Mouse (Mus musculus) testis, adult 2 months (tissue): ENCODE measurements at regions not wholly inside any gene's neighbourhood (a gene's known extent, or its start where the extent isn't known, plus 50 kb on each side); places are given as distances from the start of the nearest gene placed in this dataset.

Source experiments
- H3K27ac ChIP-seq: fragments of 200-500 bp; 2 replicates; pipeline ENCODE4 v1.5.1; 2012; ENCODE audit warnings: low read depth, low read length; ENCODE audit not compliant: control insufficient read depth, insufficient read depth
- H3K27me3 ChIP-seq: fragments of 200-500 bp; 2 replicates; pipeline ENCODE4 v1.6.1; 2012; ENCODE audit warnings: mild to moderate bottlenecking, low read length, moderate library complexity; ENCODE audit not compliant: control insufficient read depth, insufficient read depth
- H3K36me3 ChIP-seq: fragments of 200-500 bp; 2 replicates; pipeline ENCODE4 v1.6.1; 2012; ENCODE audit warnings: mild to moderate bottlenecking, low read length; ENCODE audit not compliant: control insufficient read depth, insufficient read depth
- H3K4me1 ChIP-seq: fragments of 200-500 bp; 2 replicates; pipeline ENCODE4 v1.6.1; 2012; ENCODE audit warnings: low read length; ENCODE audit not compliant: control insufficient read depth, insufficient read depth
- H3K4me3 ChIP-seq: fragments of 200-500 bp; 2 replicates; pipeline ENCODE4 v1.5.1; 2012; ENCODE audit warnings: low read depth, mild to moderate bottlenecking, low read length, moderate library complexity, mixed read lengths; ENCODE audit not compliant: control insufficient read depth
- CTCF ChIP-seq: fragments of 200-500 bp; IDR thresholded peaks from 2 replicates; pipeline ENCODE4 v1.5.1; 2012; ENCODE audit warnings: low read depth, mild to moderate bottlenecking, inconsistent platforms, low read length, moderate library complexity; ENCODE audit not compliant: control insufficient read depth, insufficient read depth, insufficient replicate concordance
- POLR2A ChIP-seq: fragments of 200-500 bp; IDR thresholded peaks from 2 replicates; pipeline ENCODE4 v1.6.1; 2012; ENCODE audit warnings: low read depth, mild to moderate bottlenecking, inconsistent platforms, low read length, moderate library complexity; ENCODE audit not compliant: control insufficient read depth

DNA sequence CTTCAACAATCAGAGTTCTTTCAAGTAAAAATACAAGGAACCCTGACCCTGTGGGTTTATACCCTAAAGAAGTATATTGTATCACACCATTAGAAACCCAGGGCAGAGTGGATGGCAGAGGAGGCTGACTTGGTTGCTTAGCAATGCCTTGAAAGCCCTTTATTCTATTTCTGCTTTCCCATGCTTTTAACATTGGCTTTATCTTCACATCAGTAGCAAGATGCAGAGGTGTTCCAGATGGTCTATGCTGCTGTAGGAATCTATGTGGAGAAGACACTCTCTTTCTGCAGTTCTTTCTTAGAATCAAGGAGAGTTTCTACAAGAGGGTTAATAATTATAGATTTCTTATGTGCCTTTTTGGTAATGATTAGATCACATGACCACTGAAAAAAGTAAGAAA lies 313.7 kb downstream of the Pik3r1 start:
- H3K27ac ChIP-seq: no peak overlapping the region
- TF ChIP-seq POLR2A: no peak
- TF ChIP-seq CTCF: no peak
- no peaks in the 10 kb centered on the region for H3K4me1 ChIP-seq
- no peak overlapping the region for H3K4me3 ChIP-seq
- no peaks in the 10 kb centered on the region for H3K27me3 ChIP-seq
- H3K36me3 ChIP-seq: no peaks in the 10 kb centered on the region

DNA sequence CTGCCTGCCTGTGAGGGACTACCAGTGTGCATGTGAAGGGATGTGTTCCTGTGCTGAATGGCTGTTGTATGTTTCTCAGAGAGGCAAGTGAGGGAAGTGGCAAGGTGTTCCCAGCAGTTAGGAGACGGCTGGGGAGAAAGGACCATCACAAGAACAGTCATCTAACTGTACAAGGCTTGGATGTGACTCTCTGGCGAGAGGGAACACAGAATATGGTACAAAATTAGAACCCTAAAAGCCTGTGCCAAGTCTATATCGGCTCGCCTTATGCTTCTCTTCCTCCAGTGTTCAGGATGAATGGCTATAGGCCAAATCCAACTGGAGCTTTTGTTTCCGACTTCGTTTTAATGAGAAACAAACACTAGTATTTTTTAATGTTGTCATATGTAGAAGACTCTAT lies 317.5 kb downstream of the Pik3r1 start:
- H3K27ac ChIP-seq: no peak overlapping the region
- no peaks in the 10 kb centered on the region for H3K4me1 ChIP-seq
- TF ChIP-seq CTCF: no peak
- TF ChIP-seq POLR2A: no peak
- H3K27me3 ChIP-seq: no peaks in the 10 kb centered on the region
- H3K4me3 ChIP-seq: no peak overlapping the region
- no peaks in the 10 kb centered on the region for H3K36me3 ChIP-seq

DNA sequence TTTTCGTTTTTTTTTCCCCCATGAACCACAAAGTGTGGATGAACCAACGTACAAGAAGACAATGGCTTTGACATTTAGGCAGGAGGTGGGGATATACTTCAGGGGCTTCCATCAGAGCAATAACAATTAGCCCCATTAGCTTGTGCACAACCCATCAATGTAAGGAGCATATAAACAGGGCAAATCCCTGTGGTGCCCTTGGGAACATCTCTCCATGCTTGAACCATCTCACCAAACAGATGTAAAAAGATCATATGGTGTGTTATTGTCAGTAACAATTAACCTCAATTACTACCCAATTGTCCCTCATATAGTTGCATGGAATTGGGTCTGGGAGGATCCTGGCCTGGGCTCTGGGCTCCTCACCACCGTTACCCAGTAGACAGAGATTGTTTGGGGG lies 328.5 kb downstream of the Pik3r1 start:
- TF ChIP-seq CTCF (no peak), POLR2A (no peak)
- Histone ChIP-seq H3K27ac (no peak overlapping the region), H3K4me3 (no peak overlapping the region)

DNA sequence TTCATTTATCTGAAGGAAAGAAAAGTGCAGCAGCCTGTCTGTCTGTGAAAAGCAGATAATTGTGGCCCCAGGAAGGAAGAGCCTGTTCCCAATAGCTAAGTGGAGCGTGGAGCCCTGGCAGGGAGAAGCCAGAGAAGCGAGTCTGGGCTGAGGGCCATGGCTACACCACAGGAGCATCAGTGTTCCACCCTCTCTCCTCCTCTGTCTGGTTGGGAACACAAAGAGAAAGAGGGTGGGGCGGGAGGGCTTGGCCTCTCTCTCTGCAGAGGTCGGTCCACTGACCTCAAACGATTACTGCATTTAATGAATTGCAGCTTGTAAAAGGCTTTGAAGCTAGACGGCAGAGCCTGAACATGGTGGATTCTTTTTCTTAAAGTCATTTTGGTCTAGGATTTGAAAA lies 329.0 kb downstream of the Pik3r1 start:
- Histone ChIP-seq H3K4me3 (no peak overlapping the region), H3K4me1 (no peaks in the 10 kb centered on the region), H3K27me3 (no peaks in the 10 kb centered on the region), H3K27ac (no peak overlapping the region), H3K36me3 (no peaks in the 10 kb centered on the region)
- no peak for TF ChIP-seq CTCF
- no peak for TF ChIP-seq POLR2A

More for the DNA sequence above, 328.5 kb downstream of the Pik3r1 start:
- Histone ChIP-seq H3K36me3 (no peaks in the 10 kb centered on the region), H3K27me3 (no peaks in the 10 kb centered on the region), H3K4me1 (no peaks in the 10 kb centered on the region)

DNA sequence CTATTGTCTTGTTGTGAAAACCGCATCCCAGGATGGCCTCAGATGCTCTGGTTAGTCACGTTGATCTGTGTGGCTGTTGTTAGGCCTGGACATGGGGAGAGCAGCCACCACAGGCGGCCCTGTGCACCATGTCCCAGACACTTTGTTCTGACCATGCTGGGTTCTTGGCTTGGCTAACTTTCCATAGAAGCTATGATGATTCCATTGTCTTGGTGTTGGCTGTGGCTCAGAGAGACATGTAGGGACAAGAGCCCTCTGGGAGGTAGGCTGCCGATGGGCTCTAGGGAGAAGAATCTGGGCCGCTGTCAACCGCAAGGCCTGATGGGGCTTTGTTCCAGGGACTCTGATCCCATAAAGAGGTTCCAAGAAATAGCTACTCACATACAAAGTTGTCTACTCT lies 334.9 kb downstream of the Pik3r1 start:
- TF ChIP-seq POLR2A (no peak), CTCF (no peak)
- Histone ChIP-seq H3K36me3 (no peaks in the 10 kb centered on the region), H3K4me3 (no peak overlapping the region), H3K27me3 (no peaks in the 10 kb centered on the region), H3K27ac (no peak overlapping the region), H3K4me1 (no peaks in the 10 kb centered on the region)

DNA sequence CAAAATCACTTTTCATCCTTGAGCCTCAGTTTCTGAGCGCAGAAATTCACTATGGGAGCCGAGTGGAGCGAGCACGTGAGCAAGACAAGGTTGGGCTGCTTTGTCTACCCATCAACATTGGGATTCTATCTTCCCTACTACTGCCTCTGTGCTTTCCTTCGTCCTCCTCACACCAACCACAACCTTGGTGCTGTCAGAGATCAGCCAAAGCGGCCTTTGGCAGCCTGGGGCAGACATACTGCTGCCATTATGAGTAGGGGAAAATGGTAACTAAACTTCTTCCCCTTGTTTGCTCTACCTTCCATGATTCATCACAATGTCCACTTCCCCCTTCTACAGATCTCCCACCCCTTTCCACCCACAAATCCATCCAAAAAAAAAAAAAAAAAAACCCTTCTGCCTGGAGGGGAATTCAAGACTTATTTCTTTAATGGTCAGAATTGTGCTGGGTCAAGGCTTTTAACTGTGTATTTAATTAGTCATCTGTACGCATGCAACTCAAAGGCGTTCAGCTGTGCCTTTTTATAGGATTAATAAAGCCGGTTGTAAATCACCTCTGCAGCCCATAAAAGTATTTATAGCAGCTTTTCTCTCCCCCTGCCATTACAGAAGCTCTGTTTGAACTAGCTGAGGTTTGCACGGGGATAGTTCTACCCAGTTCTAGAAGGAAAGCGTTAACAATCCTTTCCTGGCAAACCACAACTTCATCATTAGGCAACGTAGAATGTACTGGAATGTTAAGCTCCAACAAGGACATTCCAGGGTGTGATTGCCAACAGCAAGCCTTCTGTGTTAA lies 340.4 kb downstream of the Pik3r1 start:
- Histone ChIP-seq H3K4me3 (no peak overlapping the region), H3K27me3 (no peaks in the 10 kb centered on the region), H3K27ac (no peak overlapping the region), H3K36me3 (no peaks in the 10 kb centered on the region), H3K4me1 (no peaks in the 10 kb centered on the region)
- TF ChIP-seq POLR2A: no peak

DNA sequence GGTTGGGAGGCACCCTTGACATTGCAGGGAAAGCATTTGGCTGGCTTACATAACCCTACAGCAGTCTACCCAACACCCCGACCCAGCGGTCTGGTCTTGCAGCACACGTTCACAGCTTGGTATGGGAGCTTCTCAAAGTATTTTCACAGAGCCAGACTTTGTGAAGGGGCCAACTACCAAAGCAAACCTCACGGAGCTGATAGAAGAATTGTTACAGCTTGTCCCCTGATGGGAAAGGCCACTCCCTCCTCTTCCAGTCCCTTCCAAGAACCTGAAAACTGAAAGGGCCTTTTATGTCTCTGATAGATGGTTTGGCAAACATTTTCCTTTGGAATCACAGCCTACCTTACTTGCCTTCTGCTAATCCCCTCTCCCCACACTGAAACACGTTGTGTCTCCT lies 341.6 kb downstream of the Pik3r1 start:
- TF ChIP-seq POLR2A (no peak), CTCF (no peak)
- no peaks in the 10 kb centered on the region for H3K36me3 ChIP-seq

DNA sequence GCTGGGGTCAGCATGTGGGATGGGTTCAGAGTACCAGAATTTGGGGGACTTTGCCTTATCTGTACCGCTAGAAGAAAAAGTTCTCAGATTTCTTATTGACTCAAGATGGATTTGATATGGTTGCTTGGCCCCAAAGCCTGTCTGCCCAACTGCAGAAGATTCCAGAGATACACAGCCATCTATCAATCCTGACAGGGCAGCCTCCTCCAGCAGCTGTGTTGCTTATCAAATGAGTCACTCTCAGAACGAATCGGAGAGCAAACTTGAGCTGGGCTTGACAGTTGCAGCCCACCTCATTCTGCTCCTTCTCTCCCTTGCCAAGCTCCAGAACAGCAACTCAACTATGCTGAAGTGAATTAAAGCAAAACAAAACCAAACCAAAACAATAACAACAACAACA lies 345.9 kb downstream of the Pik3r1 start:
- H3K27ac ChIP-seq: no peak overlapping the region
- no peak overlapping the region for H3K4me3 ChIP-seq
- H3K27me3 ChIP-seq: no peaks in the 10 kb centered on the region
- H3K4me1 ChIP-seq: no peaks in the 10 kb centered on the region
- H3K36me3 ChIP-seq: no peaks in the 10 kb centered on the region
- TF ChIP-seq CTCF: no peak
- no peak for TF ChIP-seq POLR2A

More for the DNA sequence above, 341.6 kb downstream of the Pik3r1 start:
- Histone ChIP-seq H3K4me1 (no peaks in the 10 kb centered on the region), H3K27me3 (no peaks in the 10 kb centered on the region), H3K4me3 (no peak overlapping the region), H3K27ac (no peak overlapping the region)
